Mouse (Mus musculus): ENCODE measurements around the gene Pcnt.

Gene Pcnt

GRCm38 (mm10) chr10:76408520-76408919 is 34.1 kb downstream of the Pcnt start:
- DNase-seq (ENCODE audit: low spot score in 2 of 2) = no peak

- no peak for DNase-seq (ENCODE audit: low spot score in 2 of 2)
These were observed 50.0 kb downstream of the Pcnt start for GRCm38 (mm10) chr10:76392596-76392995.

- no peak for DNase-seq (ENCODE audit: low spot score in 2 of 2)
These were observed 50.8 kb downstream of the Pcnt start for GRCm38 (mm10) chr10:76391786-76392185.

GRCm38 (mm10) chr10:76391166-76391565 is 51.4 kb downstream of the Pcnt start:
- no peak for DNase-seq (ENCODE audit: low spot score in 2 of 2)

GRCm38 (mm10) chr10:76374981-76375380 is 67.6 kb downstream of the Pcnt start:
- DNase-seq (ENCODE audit: low spot score in 2 of 2) = no peak

GRCm38 (mm10) chr10:76371736-76372135 is 70.8 kb downstream of the Pcnt start:
- no peak for DNase-seq (ENCODE audit: low spot score in 2 of 2)

- no peak for DNase-seq (ENCODE audit: low spot score in 2 of 2)
These were observed 73.8 kb downstream of the Pcnt start for GRCm38 (mm10) chr10:76368766-76369165.

GRCm38 (mm10) chr10:76363233-76363632 is 79.4 kb downstream of the Pcnt start:
- DNase-seq (ENCODE audit: low spot score in 2 of 2) = no peak

GRCm38 (mm10) chr10:76358468-76358867 is 84.1 kb downstream of the Pcnt start:
- no peak for DNase-seq (ENCODE audit: low spot score in 2 of 2)

- no peak for DNase-seq (ENCODE audit: low spot score in 2 of 2)
These were observed 85.2 kb downstream of the Pcnt start for GRCm38 (mm10) chr10:76357286-76357875.

GRCm38 (mm10) chr10:76354974-76355373 is 87.6 kb downstream of the Pcnt start:
- no peak for DNase-seq (ENCODE audit: low spot score in 2 of 2)

- DNase-seq (ENCODE audit: low spot score in 2 of 2) = peak in 1 of 2 experiments; percentile 28
These were observed 88.6 kb downstream of the Pcnt start for GRCm38 (mm10) chr10:76353986-76354385.

GRCm38 (mm10) chr10:76351953-76352352 is 90.6 kb downstream of the Pcnt start:
- DNase-seq (ENCODE audit: low spot score in 2 of 2) = no peak

GRCm38 (mm10) chr10:76346589-76346988 is 96.0 kb downstream of the Pcnt start:
- DNase-seq (ENCODE audit: low spot score in 2 of 2) = peak in 1 of 2 experiments; percentile 32

- DNase-seq (ENCODE audit: low spot score in 2 of 2) = no peak
These were observed 96.5 kb downstream of the Pcnt start for GRCm38 (mm10) chr10:76346043-76346491.

- no peak for DNase-seq (ENCODE audit: low spot score in 2 of 2)
These were observed 97.1 kb downstream of the Pcnt start for GRCm38 (mm10) chr10:76345540-76345902.

GRCm38 (mm10) chr10:76344711-76345539 is 97.7 kb downstream of the Pcnt start, which contains the start of gene Dip2a:
TSS of gene Dip2a (minus strand) at chr10:76345291.
- peak; percentile 94 for DNase-seq (ENCODE audit: low spot score in 2 of 2)

GRCm38 (mm10) chr10:76334350-76334749 is 108.2 kb downstream of the Pcnt start:
- no peak for DNase-seq (ENCODE audit: low spot score in 2 of 2)

- no peak for DNase-seq (ENCODE audit: low spot score in 2 of 2)
These were observed 110.5 kb downstream of the Pcnt start for GRCm38 (mm10) chr10:76332040-76332439.

- DNase-seq (ENCODE audit: low spot score in 2 of 2) = no peak
These were observed 113.5 kb downstream of the Pcnt start for GRCm38 (mm10) chr10:76329093-76329492.

- DNase-seq (ENCODE audit: low spot score in 2 of 2) = no peak
These were observed 114.0 kb downstream of the Pcnt start for GRCm38 (mm10) chr10:76328574-76328973.

- peak; percentile 36 to 42 for DNase-seq (ENCODE audit: low spot score in 2 of 2)
These were observed 116.1 kb downstream of the Pcnt start for GRCm38 (mm10) chr10:76326304-76327006.
